Mouse (Mus musculus) frontal cortex, postnatal 36 days (tissue): ENCODE results near the gene Dchs1.

Source experiments
- DNase-seq, 2 experiments: peaks; one replicate each; pipeline ENCODE4 v3.0.0; 2022; ENCODE audit warnings: low spot score in 2 of 2

The Dchs1 gene

DNA sequence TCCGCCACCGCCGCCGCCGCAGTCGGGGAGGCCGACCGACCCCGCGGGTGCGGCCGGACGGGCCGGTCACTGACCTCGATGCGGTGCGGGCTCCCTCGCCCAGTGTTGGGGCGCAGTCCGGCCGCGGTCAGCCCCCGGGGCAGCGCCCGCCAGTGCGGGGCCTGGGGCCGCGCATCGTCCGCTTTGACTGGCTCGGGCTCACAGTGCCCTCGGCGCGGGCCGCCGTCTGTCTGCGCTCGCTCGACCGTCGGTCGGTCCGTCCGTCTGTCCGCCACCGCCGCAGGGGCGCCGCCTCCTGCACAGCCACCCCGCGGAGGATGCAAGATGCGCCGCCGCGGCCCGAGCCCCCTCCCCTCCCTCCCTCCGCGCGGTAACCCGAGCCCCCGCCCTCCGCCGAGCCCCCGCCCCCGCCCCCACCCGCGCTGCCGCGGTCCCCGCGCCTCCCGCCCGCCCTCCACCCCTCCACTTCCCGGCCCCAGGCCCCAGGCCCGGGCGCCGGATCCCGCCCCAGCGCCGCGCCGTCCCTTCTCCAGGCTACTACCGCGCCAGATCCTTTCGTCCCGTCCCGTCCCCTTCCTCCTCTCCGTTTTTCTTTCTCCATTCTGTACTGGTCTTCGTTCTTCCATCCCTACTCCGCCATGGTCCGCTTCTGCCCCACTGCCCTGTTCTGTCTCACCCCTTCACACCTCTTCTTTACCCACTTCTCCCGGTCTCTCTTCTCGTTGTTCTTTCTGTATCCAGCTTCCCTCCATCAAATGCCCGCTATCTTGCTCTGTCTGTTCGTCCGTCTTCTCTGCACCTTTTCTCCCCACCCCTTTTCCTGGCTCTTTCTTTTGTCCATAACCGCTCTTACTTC is at the start of gene Dchs1:
TSS of gene Dchs1 (minus strand) at position 370 of the 856 bp plus-strand sequence.
- no peak for DNase-seq

DNA sequence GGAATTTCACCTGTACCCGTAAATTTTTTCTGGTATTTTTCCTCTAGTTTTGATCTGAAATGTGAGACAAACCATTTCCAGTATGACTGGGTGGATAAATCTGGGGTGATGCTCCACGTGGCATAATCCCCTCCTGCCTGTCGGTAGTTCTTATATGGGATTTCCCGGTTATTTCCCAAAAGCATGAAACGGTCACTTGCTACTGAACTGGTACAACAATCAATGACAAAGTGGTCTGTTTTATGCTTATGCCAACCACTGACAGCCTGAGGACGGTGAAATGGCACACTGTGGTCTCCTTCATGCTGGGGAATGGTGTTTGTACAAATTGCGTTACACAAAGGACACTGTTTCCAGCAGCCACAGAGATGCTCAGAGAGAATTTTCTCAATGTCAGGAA is 36.8 kb upstream of the Dchs1 start:
- no peak for DNase-seq

DNA sequence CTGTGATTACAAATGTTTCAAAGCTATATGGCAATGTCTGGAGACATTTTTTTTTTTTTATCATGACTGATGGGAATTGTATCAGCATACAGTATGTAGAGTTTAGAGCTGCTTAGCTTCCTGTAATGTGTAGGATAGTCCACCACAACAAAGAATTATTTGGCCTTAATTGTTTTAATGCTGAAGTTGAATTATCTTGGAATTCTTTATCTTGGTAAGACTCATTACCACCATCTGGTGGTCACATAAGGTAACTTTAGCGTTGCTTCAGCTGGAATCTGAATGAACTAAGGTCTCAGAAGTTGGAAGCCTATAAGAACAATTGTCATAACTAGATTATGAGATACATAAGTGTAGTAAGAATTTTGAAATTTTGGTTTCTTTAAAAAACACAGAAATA is 31.0 kb upstream of the Dchs1 start:
- peak in 1 of 2 experiments; percentile 39 for DNase-seq

DNA sequence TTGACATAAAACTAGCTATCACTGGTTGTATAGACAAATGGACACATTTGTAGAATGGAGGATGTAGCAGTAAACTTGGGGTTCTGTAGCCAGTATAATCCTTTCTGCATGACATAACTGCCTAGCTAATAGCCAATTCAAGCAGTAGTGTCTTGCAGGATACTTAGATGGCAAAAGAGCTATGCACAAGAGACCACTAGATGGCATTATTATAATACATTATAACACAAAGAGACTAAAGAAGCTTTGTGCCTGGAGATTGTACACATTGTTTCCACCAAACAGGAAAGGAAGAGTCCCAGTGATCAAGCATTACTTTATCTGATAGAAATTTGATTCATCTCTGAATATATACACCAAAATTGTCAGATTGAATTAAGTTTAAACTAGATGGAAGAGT is 29.3 kb upstream of the Dchs1 start:
- no peak for DNase-seq

DNA sequence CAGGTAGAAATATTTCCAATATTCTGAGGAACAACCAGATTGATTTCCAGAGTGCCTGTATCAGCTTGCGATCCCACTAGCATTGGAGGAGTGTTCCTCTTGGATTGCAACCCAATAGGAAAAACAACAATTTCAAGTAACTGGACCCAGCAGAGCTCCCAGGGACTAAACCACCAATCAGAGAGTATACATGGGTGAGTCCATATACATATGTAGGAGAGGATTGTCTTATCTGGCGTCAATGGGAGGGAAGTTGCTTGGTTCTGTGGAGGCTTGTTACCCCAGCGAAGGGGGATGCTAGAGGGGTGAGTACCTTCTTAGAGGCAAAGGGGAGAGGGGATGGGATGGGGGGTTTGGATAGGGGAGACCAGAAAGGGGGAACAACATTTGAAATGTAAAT is 25.9 kb upstream of the Dchs1 start:
- no peak for DNase-seq

DNA sequence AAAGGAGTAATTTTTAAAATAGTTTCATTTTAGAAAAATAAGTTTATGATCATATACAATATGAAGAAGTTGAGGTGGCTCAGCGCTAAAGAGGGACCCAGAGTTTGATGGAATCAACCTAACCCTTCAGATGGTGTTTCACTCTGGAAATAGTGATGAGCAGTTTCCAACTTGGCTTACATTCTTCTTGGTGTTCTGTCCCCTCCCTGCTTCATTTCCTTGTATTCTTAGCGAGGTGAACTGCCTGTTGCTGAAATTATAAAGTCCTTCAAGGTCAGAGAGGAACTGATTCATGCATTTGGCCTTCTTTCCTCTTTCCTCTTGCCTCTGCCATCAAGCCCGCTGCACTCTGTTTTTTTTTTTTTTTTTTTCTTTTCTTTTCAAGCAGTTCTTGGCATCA is 25.1 kb upstream of the Dchs1 start:
- no peak for DNase-seq

DNA sequence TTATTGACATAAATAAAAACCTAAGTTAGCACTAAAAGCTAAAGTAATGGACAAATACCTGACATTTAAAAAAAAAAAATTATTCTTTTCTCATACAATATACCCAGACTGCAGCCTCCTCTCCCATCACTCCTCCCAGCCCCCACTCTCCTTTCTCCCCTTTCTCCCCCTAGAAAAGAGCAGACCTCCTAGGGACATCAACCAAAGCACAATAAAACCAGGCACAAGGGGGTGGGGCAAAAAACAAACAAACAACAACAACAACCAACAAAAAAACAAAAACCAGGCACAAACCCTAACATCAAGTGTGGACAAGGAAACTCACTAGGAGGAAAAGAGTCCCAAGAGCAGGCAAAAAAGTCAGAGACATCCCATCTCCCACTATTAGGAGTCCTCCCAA is 24.1 kb upstream of the Dchs1 start:
- DNase-seq = no peak

DNA sequence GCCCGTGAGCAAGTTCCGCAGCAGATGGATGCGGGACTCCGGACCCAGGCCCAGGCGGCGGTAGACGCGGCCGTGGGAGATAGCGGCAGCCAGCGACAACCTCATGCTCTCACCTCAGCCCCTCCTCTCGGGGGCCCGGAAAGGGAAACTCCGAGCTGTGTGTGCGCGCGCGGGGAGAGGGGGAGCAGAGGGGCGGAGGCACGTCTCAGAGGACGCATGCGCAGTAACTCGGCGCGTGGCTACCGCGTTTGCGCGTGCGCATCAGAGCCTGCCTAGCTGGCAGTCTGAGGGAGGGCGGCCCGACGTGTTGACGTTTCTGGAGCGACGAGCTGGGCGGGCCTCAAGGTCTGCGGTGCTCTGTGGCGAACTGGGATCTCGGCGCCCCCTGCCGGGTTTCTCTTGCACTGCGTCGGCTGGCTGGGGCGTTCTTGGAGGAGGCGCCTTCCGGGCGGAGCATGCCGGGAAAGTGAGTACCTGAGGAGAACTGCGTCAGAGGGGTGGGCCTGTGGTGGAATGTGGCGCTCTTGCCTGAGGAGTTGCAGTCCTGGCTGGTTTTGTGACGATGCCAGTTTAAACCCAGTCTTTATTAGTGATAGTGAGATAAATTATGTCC is 23.5 kb upstream of the Dchs1 start, which contains the start of gene Mrpl17:
TSS of gene Mrpl17 (minus strand) at position 223 of the 613 bp plus-strand sequence.
- DNase-seq = peak; percentile 100

DNA sequence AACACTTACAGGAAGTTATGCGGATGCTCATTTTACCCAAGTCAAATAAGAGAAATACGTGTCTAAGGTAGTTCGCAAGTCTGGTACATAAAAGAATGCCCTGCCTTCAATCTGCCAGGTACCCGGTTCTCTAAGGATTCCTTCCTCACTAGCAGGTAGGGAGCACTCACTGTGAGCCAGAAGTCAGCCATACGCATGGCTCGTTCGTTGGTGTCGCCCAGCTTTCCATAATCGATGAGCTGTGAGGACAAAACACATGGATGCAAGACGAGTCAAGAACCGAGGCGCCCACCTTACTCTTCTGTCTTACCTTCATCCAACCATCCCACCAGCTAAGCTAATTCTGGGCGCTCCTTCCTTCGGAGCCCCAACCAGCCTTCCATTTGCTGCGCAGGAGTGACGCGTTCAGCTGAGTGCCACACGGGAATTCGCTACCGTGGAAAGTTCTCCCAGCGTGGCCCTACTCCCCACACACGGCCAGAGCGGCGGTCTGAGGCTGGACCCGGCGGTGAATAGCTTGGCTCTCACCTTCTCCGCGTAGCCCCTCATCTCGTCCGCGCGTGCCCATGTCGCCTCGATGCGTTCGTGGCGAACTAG is 22.9 kb upstream of the Dchs1 start:
- peak in 1 of 2 experiments; percentile 51 for DNase-seq

DNA sequence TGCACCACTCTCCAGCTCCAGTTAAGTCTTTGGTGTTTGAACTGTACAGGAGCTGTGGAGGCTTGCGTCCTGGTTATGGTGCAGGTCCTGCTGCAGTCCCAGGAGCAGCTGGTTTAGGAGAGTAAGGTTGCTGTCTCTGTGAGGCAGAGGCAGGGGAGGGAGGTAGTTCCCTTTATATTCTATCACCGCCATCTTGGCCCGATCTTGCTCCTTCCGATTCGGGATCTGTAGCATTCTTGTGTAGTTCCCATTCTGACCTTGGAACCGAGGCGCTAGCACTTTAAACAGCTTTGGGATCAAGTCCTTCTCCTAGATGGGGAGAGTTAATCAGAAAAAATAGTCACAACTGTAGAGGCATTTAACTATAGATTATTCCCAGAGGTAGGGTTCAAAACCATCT is 22.4 kb upstream of the Dchs1 start:
- no peak for DNase-seq

DNA sequence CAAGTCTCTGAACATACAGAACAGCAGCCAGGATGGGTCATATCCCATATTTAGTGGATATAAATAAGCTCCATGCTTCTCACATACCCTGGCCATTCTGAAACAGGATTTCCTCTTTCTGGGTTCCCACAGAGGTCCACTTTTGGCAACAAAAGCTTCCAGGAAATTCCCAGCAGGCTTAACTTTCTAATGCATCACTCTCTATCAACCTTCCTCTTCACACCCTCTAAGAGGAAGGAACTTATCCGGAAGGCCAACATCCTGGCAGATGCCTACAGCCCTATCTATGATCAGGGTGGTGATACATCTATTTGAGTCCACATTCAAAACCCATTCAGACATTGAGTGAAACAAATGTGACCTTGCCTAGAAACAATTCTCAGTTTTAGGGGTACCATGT is 20.9 kb upstream of the Dchs1 start:
- DNase-seq = no peak

DNA sequence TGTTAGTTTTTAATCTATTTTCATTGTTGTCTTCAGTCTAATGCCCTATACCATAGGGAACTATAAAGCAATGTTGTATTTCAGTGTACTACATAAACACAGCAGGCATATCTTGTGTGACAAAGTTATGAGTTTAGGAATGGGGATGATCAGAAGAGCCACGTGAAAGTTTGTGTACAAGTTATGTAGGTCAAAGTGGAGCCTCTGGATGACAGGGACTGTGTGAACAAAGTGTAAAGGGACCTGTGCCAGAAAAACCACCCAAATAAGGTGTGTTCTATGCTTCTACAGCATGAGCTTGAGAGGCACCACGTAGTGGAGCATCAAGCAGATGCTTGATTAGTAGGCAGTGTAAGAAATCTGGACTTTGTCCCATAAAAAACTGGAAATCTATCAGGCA is 19.3 kb upstream of the Dchs1 start:
- no peak for DNase-seq

DNA sequence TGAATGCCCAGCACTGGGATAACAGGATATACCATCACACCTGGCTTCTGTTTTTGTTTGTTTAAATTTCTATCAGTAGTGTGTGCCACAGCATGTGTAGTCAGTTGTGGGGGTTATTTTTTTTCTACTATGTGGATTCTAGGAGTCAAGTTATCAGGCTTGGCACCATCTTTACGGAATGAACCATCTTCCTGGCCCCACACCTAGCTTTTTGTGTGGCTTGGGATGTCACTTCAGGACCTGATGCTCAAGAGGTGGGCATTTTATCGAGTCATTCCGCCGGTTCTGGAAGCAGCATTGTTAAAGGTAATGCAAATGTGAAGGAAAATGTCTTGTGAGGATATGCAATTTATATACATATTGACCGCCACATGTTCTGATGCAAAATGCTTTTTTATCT is 18.7 kb upstream of the Dchs1 start:
- DNase-seq = no peak

DNA sequence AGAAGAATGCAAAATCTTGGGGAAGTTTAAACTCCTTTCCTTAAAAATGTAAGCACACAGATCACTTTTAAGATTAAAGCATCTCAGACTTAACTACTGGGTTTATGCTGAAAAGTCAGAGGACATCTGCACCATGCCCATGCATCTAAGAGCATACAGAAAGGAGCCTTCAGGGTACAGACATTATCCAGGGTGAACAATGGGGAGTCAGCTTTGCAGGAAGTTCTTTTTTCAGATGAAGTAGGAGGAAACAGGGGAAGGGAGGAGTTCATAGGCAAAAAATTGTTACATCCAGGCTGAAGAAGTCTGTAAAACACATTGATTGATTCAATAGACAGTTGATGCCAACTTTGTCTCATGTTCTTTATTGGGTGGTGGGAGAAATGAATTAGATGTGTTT is 16.0 kb upstream of the Dchs1 start:
- no peak for DNase-seq

DNA sequence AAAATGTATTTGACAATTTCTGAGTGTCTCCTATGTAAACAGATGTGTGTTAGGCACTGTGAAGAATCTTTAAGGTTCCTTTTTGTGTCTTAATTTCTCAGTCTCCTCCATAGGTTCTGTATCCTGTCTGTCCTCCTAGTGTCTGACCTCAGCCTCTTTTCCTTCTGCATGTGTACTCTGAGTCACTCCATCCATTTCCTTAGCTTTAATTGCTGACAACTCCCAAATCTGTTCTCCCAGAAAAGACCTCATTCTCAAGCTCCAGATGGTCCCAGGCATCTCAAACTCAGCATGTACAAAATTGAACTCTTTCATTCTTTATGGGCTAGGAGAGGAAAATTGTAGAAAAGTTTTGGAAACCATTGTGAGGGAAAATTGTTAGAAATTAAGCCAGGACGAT is 15.3 kb upstream of the Dchs1 start:
- DNase-seq = no peak

DNA sequence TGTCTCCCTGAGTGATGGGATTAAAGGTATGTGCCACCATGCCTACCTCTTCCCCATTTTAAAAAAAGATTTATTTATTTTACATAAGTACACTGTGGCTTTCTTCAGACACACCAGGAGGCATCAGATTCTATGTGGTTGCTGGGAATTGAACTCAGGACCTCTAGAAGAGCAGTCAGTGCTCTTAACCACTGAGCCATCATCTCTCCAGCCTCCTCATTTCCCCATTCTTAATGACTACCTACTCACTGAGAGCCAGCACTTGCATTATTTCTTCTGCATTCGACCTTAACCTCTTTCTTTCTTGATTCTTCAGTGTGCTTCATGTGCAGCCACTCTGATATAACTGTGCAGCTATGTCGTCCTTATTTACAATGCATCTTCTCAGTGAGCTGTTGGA is 14.9 kb upstream of the Dchs1 start:
- DNase-seq = no peak

DNA sequence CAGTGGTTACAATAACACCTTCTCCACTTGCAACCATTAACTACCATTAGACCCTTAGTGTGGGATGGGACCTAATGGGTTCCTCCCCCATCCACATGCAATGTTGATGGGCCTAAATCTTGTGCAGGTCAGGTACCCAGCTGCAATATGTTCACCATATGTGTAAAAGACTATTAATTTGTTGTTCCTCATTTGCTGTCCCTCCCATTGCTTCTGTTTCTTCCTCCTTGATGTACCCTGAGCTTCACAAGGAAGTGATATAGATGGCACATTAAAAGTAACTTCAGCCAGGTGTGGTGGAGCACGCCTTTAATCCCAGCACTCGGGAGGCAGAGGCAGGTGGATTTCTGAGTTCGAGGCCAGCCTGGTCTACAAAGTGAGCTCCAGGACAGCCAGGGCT is 9.5 kb upstream of the Dchs1 start:
- DNase-seq = no peak

DNA sequence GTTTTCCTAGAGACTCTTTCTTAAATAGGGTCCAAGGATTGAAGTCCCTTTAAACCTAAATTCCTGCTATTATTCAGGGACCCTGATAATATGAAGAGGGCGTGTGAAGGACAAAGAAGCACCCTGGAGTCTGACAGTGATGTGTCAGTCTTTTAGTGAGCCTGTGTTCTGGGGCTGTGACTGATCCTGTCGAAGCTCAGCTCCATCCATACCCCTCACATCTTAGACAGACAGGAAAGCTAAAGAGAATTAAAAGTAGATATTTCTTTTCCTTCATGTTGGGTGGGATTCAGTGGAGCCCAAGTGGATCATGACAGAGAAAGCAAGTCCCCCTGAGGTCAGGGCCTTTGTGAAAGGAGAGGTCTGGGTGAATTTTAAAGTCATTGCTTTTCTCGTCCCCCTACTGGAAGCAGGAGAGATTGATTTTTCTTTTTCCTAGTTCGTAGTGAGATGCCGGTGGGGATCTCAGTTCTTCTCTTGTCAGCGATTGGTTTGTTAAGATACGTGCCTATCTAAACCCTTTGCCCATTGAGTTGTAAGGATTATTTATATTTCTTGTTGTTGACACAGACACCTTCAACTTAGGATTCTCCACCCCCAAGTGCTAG is 8.4 kb upstream of the Dchs1 start:
- DNase-seq = no peak

DNA sequence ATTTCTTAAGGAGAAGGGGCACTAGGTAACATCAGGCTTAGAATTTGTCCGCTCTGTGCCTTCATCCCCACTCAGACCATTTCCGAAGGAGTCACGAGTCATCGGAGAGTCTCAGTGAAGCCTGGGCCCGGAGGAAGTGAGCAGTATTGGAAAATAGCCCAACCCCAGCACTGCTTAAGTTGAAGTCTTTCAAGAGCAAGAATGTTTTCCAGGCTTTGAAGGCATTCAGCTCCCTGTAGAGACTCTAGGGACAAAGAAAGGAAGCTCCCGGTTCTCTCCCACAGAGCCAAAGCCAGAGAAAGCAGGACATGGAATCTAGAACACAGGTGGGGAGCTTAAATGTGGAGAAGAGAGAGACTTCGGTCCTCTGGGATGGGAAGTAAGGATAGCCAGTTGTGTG is 6.2 kb upstream of the Dchs1 start:
- DNase-seq = no peak

DNA sequence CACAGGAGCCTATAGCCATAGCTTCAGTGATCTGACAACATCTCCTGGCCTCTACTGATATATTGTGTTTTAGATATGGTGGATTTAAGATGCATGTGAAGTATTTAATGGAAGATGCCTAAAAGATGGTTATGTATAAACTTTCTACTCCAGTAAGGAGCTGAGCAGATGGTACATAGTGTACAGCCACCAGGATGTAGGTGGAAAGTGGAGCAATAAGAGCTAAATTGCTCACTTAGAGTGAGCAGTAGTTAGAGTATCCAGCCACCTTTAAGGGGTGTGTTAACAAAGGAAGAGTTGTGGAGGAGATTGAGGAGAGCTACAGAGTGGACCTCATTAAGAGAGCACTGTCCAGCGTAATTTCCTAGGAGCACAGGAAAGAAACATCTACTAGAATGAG is 3.7 kb upstream of the Dchs1 start:
- DNase-seq = no peak

DNA sequence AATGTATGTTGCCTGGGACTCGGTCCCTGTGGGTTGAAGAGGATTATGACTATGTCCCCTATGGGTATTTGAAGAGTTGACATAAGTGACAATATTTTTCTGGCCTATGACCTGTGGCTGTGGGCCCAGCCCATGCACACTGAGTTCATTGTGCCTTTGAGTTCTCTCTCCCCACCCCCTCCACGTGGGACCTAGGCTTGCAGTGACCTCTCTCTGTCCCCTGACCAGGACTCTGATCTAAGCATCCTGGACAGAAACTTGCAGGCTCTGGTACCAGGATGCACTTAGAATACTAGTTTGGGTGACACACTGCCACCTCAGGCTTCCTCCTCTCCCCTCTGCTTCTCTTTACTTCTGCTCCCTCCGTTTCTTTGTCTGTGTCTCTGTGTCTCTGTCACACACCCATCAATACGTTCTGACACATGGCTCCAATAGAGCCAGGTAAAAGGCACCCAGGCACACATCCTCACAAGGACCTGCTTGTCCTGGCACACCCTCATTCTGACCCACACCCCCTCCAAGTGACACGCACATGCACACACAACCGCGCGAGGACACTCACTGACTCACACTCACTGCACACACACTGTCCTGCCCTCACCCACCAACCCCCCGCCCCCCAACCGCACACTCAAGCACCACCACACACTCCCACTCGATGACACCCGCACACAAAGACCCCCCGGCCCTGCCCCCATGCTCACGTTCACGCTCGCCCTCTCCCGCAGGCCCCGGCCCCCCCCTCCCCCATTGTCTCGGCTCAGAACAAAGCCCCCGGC is 759 bp downstream of the Dchs1 start:
- no peak for DNase-seq

DNA sequence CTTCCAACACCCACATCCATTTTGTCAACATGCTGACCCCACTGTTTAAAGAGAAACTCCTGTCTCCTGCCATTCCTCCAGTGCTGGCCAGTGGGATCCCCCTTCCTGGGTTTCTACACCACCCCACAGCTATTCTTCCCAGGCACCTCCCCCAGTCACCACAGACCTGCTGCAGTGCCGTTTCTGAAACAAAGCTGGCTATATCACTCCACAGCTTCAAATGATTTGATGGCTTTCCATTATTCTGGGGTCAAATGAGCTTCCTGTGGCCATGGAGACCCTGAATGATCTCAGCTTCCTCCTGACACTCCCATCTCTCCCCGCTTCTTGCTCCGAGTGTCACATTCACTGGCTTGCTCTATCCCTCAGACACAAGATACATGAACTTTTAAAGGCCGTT is 2.9 kb downstream of the Dchs1 start:
- DNase-seq = no peak
